Mouse (Mus musculus): ENCODE measurements around the gene Nubp2. TPM values are rescaled to one million over a fixed set of nuclear protein-coding genes. Genes with fewer than 3 reads are reported as not detected.
A peak's percentile ranks its signal among the peaks of the same experiment; 100 is the strongest.

Gene Nubp2
- polyA plus RNA-seq, 1 experiment from 2014 or later: 22.4 TPM

GRCm38 (mm10) chr17:24898041-24898854, 12.1 kb upstream of the Nubp2 start:
- peaks cover 54% of the 10 kb centered on the region for H3K36me3 ChIP-seq (ENCODE audit: inconsistent target)
- peaks cover 20% of the 10 kb centered on the region; the same call in 1 of the 2 replicates for H3K79me2 ChIP-seq (ENCODE audit: inconsistent target)
- H3K4me3 ChIP-seq (ENCODE audit: inconsistent target): no peak overlapping the region
- H3K27ac ChIP-seq: no peak overlapping the region
- WGBS (ENCODE audit: missing documents): 91% methylated on average over 4 of the region's 4 CpGs

GRCm38 (mm10) chr17:24897600-24897999, 11.5 kb upstream of the Nubp2 start:
- 95% methylated on average over 4 of the region's 4 CpGs for WGBS (ENCODE audit: missing documents)
- Histone ChIP-seq H3K27ac (no peak overlapping the region), H3K36me3 (ENCODE audit: inconsistent target) (peaks cover 54% of the 10 kb centered on the region), H3K4me3 (ENCODE audit: inconsistent target) (no peak overlapping the region), H3K79me2 (ENCODE audit: inconsistent target) (peaks cover 22% of the 10 kb centered on the region; the same call in 1 of the 2 replicates)

GRCm38 (mm10) chr17:24896993-24897269, 10.8 kb upstream of the Nubp2 start:
- H3K79me2 ChIP-seq (ENCODE audit: inconsistent target): peaks cover 22% of the 10 kb centered on the region; the same call in 1 of the 2 replicates
- peaks cover 54% of the 10 kb centered on the region for H3K36me3 ChIP-seq (ENCODE audit: inconsistent target)
- peak overlapping the region; percentile 88 for H3K4me3 ChIP-seq (ENCODE audit: inconsistent target)
- WGBS (ENCODE audit: missing documents): 61% methylated on average over 11 of the region's 11 CpGs
- no peak overlapping the region for H3K27ac ChIP-seq

GRCm38 (mm10) chr17:24896241-24896992, 10.3 kb upstream of the Nubp2 start, which contains the start of gene Nme3:
Gene Nme3, plus strand, starts transcription at chr17:24896500.
- WGBS (ENCODE audit: missing documents): 3% methylated on average over 47 of the region's 50 CpGs
- H3K36me3 ChIP-seq (ENCODE audit: inconsistent target): peaks cover 54% of the 10 kb centered on the region
- H3K79me2 ChIP-seq (ENCODE audit: inconsistent target): peaks cover 22% of the 10 kb centered on the region; the same call in 1 of the 2 replicates

GRCm38 (mm10) chr17:24895571-24896240, 9.6 kb upstream of the Nubp2 start:
- WGBS (ENCODE audit: missing documents): 8% methylated on average over 23 of the region's 23 CpGs
- Histone ChIP-seq H3K36me3 (ENCODE audit: inconsistent target) (peaks cover 54% of the 10 kb centered on the region), H3K4me3 (ENCODE audit: inconsistent target) (peak overlapping the region; percentile 88), H3K27ac (peak overlapping the region; percentile 33), H3K79me2 (ENCODE audit: inconsistent target) (peaks cover 22% of the 10 kb centered on the region; the same call in 1 of the 2 replicates)

More at GRCm38 (mm10) chr17:24896241-24896992, 10.3 kb upstream of the Nubp2 start, which contains the start of gene Nme3:
- peak within 1 kb of the TSS; percentile 88 for H3K4me3 ChIP-seq (ENCODE audit: inconsistent target)
- peak within 1 kb of the TSS; percentile 33 for H3K27ac ChIP-seq

GRCm38 (mm10) chr17:24894995-24895547, 8.9 kb upstream of the Nubp2 start, which contains the start of the genes Eme2 and Mrps34:
Gene Eme2, minus strand, starts transcription at chr17:24895087.
Gene Mrps34, plus strand, starts transcription at chr17:24895116.
- Histone ChIP-seq H3K79me2 (ENCODE audit: inconsistent target) (peaks cover 22% of the 10 kb centered on the region; the same call in 1 of the 2 replicates), H3K4me3 (ENCODE audit: inconsistent target) (peak within 1 kb of the TSS; percentile 88), H3K27ac (peak within 1 kb of the TSS; percentile 38), H3K36me3 (ENCODE audit: inconsistent target) (peaks cover 54% of the 10 kb centered on the region)
- WGBS (ENCODE audit: missing documents): under 1% methylated on average over 61 of the region's 62 CpGs

- WGBS (ENCODE audit: missing documents): 12% methylated on average over 30 of the region's 31 CpGs
Measured at GRCm38 (mm10) chr17:24894061-24894994, 8.2 kb upstream of the Nubp2 start.

GRCm38 (mm10) chr17:24893276-24893675, 7.1 kb upstream of the Nubp2 start:
- Histone ChIP-seq H3K4me3 (ENCODE audit: inconsistent target) (no peak overlapping the region), H3K36me3 (ENCODE audit: inconsistent target) (peaks cover 37% of the 10 kb centered on the region), H3K79me2 (ENCODE audit: inconsistent target) (peaks cover 31% of the 10 kb centered on the region; the same call in 1 of the 2 replicates), H3K27ac (no peak overlapping the region)
- WGBS (ENCODE audit: missing documents): 96% methylated on average over 2 of the region's 2 CpGs

More at GRCm38 (mm10) chr17:24894061-24894994, 8.2 kb upstream of the Nubp2 start:
- Histone ChIP-seq H3K4me3 (ENCODE audit: inconsistent target) (peak overlapping the region; percentile 88), H3K27ac (peak overlapping the region; percentile 38; the same call in 1 of the 2 replicates), H3K79me2 (ENCODE audit: inconsistent target) (peaks cover 22% of the 10 kb centered on the region; the same call in 1 of the 2 replicates), H3K36me3 (ENCODE audit: inconsistent target) (peaks cover 47% of the 10 kb centered on the region)

- H3K4me3 ChIP-seq (ENCODE audit: inconsistent target): no peak overlapping the region
- peaks cover 36% of the 10 kb centered on the region for H3K36me3 ChIP-seq (ENCODE audit: inconsistent target)
- 90% methylated on average over 10 of the region's 12 CpGs for WGBS (ENCODE audit: missing documents)
- H3K79me2 ChIP-seq (ENCODE audit: inconsistent target): peaks cover 36% of the 10 kb centered on the region
- H3K27ac ChIP-seq: no peak overlapping the region
Measured at GRCm38 (mm10) chr17:24892785-24893184, 6.6 kb upstream of the Nubp2 start.

GRCm38 (mm10) chr17:24891321-24891720, 5.2 kb upstream of the Nubp2 start:
- WGBS (ENCODE audit: missing documents): 93% methylated on average over 12 of the region's 13 CpGs

GRCm38 (mm10) chr17:24890151-24891092, 4.3 kb upstream of the Nubp2 start:
- H3K79me2 ChIP-seq (ENCODE audit: inconsistent target): peaks cover 48% of the 10 kb centered on the region
- H3K27ac ChIP-seq: no peak overlapping the region
- 91% methylated on average over 19 of the region's 19 CpGs for WGBS (ENCODE audit: missing documents)
- peaks cover 36% of the 10 kb centered on the region for H3K36me3 ChIP-seq (ENCODE audit: inconsistent target)
- no peak overlapping the region for H3K4me3 ChIP-seq (ENCODE audit: inconsistent target)

More at GRCm38 (mm10) chr17:24891321-24891720, 5.2 kb upstream of the Nubp2 start:
- peaks cover 46% of the 10 kb centered on the region for H3K79me2 ChIP-seq (ENCODE audit: inconsistent target)
- H3K36me3 ChIP-seq (ENCODE audit: inconsistent target): peaks cover 36% of the 10 kb centered on the region
- H3K27ac ChIP-seq: no peak overlapping the region
- H3K4me3 ChIP-seq (ENCODE audit: inconsistent target): no peak overlapping the region

GRCm38 (mm10) chr17:24888862-24889261, 2.7 kb upstream of the Nubp2 start:
- Histone ChIP-seq H3K79me2 (ENCODE audit: inconsistent target) (peaks cover 51% of the 10 kb centered on the region), H3K4me3 (ENCODE audit: inconsistent target) (no peak overlapping the region), H3K36me3 (ENCODE audit: inconsistent target) (peaks cover 42% of the 10 kb centered on the region), H3K27ac (no peak overlapping the region)
- 97% methylated on average over 3 of the region's 3 CpGs for WGBS (ENCODE audit: missing documents)

Measured in macrophage (primary cell).